In the genomic region with DNA sequence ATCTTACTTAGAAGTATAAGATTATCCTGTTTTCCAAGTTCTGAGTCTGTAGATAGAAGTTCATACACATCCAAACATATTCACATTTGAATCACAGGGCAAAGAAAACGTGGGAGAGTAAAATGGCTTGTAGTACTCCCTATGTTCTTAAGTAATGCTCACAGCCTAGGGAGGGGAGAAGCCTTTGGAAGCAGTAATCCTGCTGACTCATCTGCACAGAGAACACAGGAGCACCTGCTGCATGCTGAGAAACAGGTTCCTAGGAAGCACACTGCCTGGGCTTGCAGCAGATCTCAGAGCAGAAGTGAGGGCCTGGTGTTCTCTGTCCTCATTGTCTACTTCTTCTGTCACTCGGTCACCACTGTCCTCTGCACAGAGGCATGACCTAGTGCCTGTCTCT, we compare ENCODE assay signal across 23 mouse cellular contexts. TPM values are rescaled to one million over a fixed set of nuclear protein-coding genes. Genes with fewer than 3 reads are reported as not detected.
A peak's percentile ranks its signal among the peaks of the same experiment; 100 is the strongest.
DNase-seq lines count a peak whose midpoint lies in the region; ATAC-seq and TF ChIP-seq lines count a peak whose summit lies in the region.
"Not testable (repeated sequence)": the region's sequence is repeated elsewhere in the genome, so short reads cannot be mapped to it uniquely, and the experiment has no call there.
"Had no signal": no experiment of that assay in that cellular context is flagged by ENCODE, and none has a peak within 500 bp of the region (broad histone marks: within the 10 kb centered on the region; RNA-seq: fewer than 3 reads in every experiment).

No protein-coding gene starts in this region.

- not testable (repeated sequence) for H3K4me2 ChIP-seq in intestine, embryonic 16.5 days (ENCODE audit: low read depth, low read length); stomach, embryonic 15.5 days; stomach, postnatal 0 days (replicated peaks; ENCODE audit: low read depth)

- H3K9ac ChIP-seq in intestine, embryonic 16.5 days (ENCODE audit: low read depth, low read length); stomach, embryonic 15.5 days; stomach, postnatal 0 days (ENCODE audit: low read length): not testable (repeated sequence)

- H3K36me3 ChIP-seq in intestine, embryonic 16.5 days (ENCODE audit: control insufficient read depth, insufficient read depth, low read length); stomach, embryonic 15.5 days; stomach, postnatal 0 days (ENCODE audit: control insufficient read depth, insufficient read depth, low read length): not testable (repeated sequence)

- not testable (repeated sequence) for TF ChIP-seq CTCF in stomach, postnatal 0 days (IDR thresholded peaks at IDR 0.05; ENCODE audit: low read depth)

- WGBS in intestine, embryonic 16.5 days, result 53% methylated on average over 1 of the region's 2 CpGs
- WGBS in stomach, embryonic 15.5 days, result 41% methylated on average over 2 of the region's 2 CpGs
- WGBS in stomach, postnatal 0 days, result 19% methylated on average over 1 of the region's 2 CpGs

- H3K9me3 ChIP-seq in intestine, embryonic 16.5 days (ENCODE audit: control insufficient read depth, low read length); stomach, embryonic 15.5 days; stomach, postnatal 0 days (ENCODE audit: control insufficient read depth, low read length): not testable (repeated sequence)

- not testable (repeated sequence) for DNase-seq in stomach, postnatal 0 days (ENCODE audit: low spot score)

- ATAC-seq in frontal cortex, adult (ENCODE audit: low TSS enrichment), result peak; percentile 55; the same call in 1 of the 2 replicates
- peak; percentile 27 to 36; a peak in 3 of 4 replicates for ATAC-seq in hematopoietic stem cell, adult 5-6 weeks (replicated peaks in 1 of 2; ENCODE audit: insufficient read depth in 1 of 2, low FRiP score in 2 of 2, low TSS enrichment in 1 of 2, low read depth in 1 of 2, poor library complexity in 2 of 2, severe bottlenecking in 2 of 2)
- peak; percentile 78 for ATAC-seq in intestine, embryonic 16.5 days
- peak; percentile 39; the same call in 1 of the 2 replicates for ATAC-seq in megakaryocyte, adult 5-6 weeks (ENCODE audit: poor library complexity, severe bottlenecking)
- ATAC-seq in stomach, embryonic 15.5 days (ENCODE audit: insufficient read depth, low FRiP score, low read depth), result peak; percentile 47; the same call in 1 of the 2 replicates
- peak; percentile 75; the same call in 1 of the 2 replicates for ATAC-seq in stomach, postnatal 0 days (ENCODE audit: low FRiP score, low TSS enrichment)

- TF ChIP-seq EP300 in stomach, postnatal 0 days (optimal IDR thresholded peaks at IDR 0.05), result not testable (repeated sequence)

- H3K27ac ChIP-seq in intestine, embryonic 16.5 days (ENCODE audit: low read length); stomach, embryonic 15.5 days; stomach, postnatal 0 days (replicated peaks): not testable (repeated sequence)

- not testable (repeated sequence) for H3K4me3 ChIP-seq in intestine, embryonic 16.5 days (ENCODE audit: low read length); stomach, embryonic 15.5 days (replicated peaks); stomach, postnatal 0 days (ENCODE audit: low read depth, low read length)

- H3K27me3 ChIP-seq in intestine, embryonic 16.5 days (replicated peaks; ENCODE audit: control insufficient read depth, insufficient read depth, low read length); stomach, embryonic 15.5 days (replicated peaks); stomach, postnatal 0 days (ENCODE audit: control insufficient read depth, insufficient read depth, low read length): not testable (repeated sequence)

- not testable (repeated sequence) for H3K4me1 ChIP-seq in intestine, embryonic 16.5 days (ENCODE audit: control insufficient read depth, insufficient read depth, low read length); stomach, embryonic 15.5 days; stomach, postnatal 0 days (replicated peaks; ENCODE audit: control insufficient read depth, insufficient read depth)

RNA-seq across cellular contexts. Expression of gene Ear1, which starts 20.0 kb away (rescaled TPM):
- 0.89 and 26.4 TPM in 2 replicates for total RNA-seq in hematopoietic stem cell, adult 5-6 weeks (2017)
- 0.20 TPM in 1 of 2 replicates, not detected in the other for polyA plus RNA-seq in intestine, embryonic 16.5 days (2015; fragmentation: Nextera tagmentation; extraction: Ambion mirVana)
- total RNA-seq in megakaryocyte, adult 5-6 weeks (2015), result 214 and 289 TPM in 2 replicates
- total RNA-seq in megakaryocyte, adult 5-6 weeks (2017), result 277 and 344 TPM in 2 replicates
- 0.84 and 1.5 TPM in 2 replicates for polyA plus RNA-seq in stomach, embryonic 15.5 days (2015; fragmentation: Nextera tagmentation; extraction: Ambion mirVana)
- 0.41 and 0.67 TPM in 2 replicates for polyA plus RNA-seq in stomach, postnatal 0 days (2015; fragmentation: Nextera tagmentation; extraction: Ambion mirVana)
- total RNA-seq: adrenal gland, adult 18-20 months; adrenal gland, adult 8-10 months; adrenal gland, postnatal 36 days; CH12.LX had no signal
- polyA plus RNA-seq: activated CD4-positive, CD25-positive, alpha-beta regulatory T cell, adult 4 months; CD4-positive, CD25-positive, alpha-beta regulatory T cell, adult 4 months; cerebellum, adult 2 months; cortical plate, adult 2 months; embryonic facial prominence, embryonic 10.5 days; embryonic facial prominence, embryonic 12.5 days; embryonic facial prominence, embryonic 14.5 days; forebrain, embryonic 11.5 days; forebrain, embryonic 13.5 days; forebrain, embryonic 15.5 days; G1E; Patski had no signal

RNA-seq across cellular contexts. Expression of gene Ear10, which starts 28.0 kb away (rescaled TPM):
- not detected in 2 replicates for total RNA-seq in hematopoietic stem cell, adult 5-6 weeks (2017)
- polyA plus RNA-seq in intestine, embryonic 16.5 days (2015; fragmentation: Nextera tagmentation; extraction: Ambion mirVana), result not detected in 2 replicates
- 1.1 TPM in 1 of 2 replicates, not detected in the other for total RNA-seq in megakaryocyte, adult 5-6 weeks (2015)
- total RNA-seq in megakaryocyte, adult 5-6 weeks (2017), result not detected in 2 replicates
- polyA plus RNA-seq in stomach, embryonic 15.5 days (2015; fragmentation: Nextera tagmentation; extraction: Ambion mirVana), result not detected in 2 replicates
- not detected in 2 replicates for polyA plus RNA-seq in stomach, postnatal 0 days (2015; fragmentation: Nextera tagmentation; extraction: Ambion mirVana)
- total RNA-seq: adrenal gland, adult 18-20 months; adrenal gland, adult 8-10 months; adrenal gland, postnatal 14 days; adrenal gland, postnatal 36 days; CH12.LX; G1E had no signal
- polyA plus RNA-seq: activated CD4-positive, CD25-positive, alpha-beta regulatory T cell, adult 4 months; CD4-positive, CD25-positive, alpha-beta regulatory T cell, adult 4 months; cerebellum, adult 2 months; cortical plate, adult 2 months; embryonic facial prominence, embryonic 10.5 days; embryonic facial prominence, embryonic 12.5 days; embryonic facial prominence, embryonic 14.5 days; forebrain, embryonic 11.5 days; forebrain, embryonic 13.5 days; forebrain, embryonic 15.5 days; G1E; Patski had no signal

RNA-seq across cellular contexts. Expression of gene Gm8113, which starts 29.8 kb away (rescaled TPM):
- total RNA-seq in hematopoietic stem cell, adult 5-6 weeks (2017), result 7.8 and 17.5 TPM in 2 replicates
- polyA plus RNA-seq in intestine, embryonic 16.5 days (2015; fragmentation: Nextera tagmentation; extraction: Ambion mirVana), result 6.8 and 8.0 TPM in 2 replicates
- 28.5 and 30.3 TPM in 2 replicates for total RNA-seq in megakaryocyte, adult 5-6 weeks (2015)
- 24.9 and 28.7 TPM in 2 replicates for total RNA-seq in megakaryocyte, adult 5-6 weeks (2017)
- polyA plus RNA-seq in stomach, embryonic 15.5 days (2015; fragmentation: Nextera tagmentation; extraction: Ambion mirVana), result 12.5 and 14.2 TPM in 2 replicates
- 3.2 and 3.6 TPM in 2 replicates for polyA plus RNA-seq in stomach, postnatal 0 days (2015; fragmentation: Nextera tagmentation; extraction: Ambion mirVana)
- polyA plus RNA-seq: G1E had no signal
